Mouse (Mus musculus) heart, embryonic 10.5 days (tissue): ENCODE data around the gene Map1lc3b. TPM values are rescaled to one million over a fixed set of nuclear protein-coding genes. Genes with fewer than 3 reads are reported as not detected.

Experiments used
- DNase-seq: peaks from one replicate; pipeline ENCODE4 v3.0.0-alpha.2; 2017; ENCODE audit warnings: low spot score
- H3K27ac ChIP-seq: fragments of 300-500 bp; sonication (generic); 2 replicates; pipeline ENCODE4 v1.5.1; 2016; ENCODE audit warnings: mild to moderate bottlenecking
- H3K27me3 ChIP-seq: fragments of 300-500 bp; sonication (generic); 2 replicates; pipeline ENCODE4 v1.6.1; 2016; ENCODE audit warnings: mild to moderate bottlenecking; ENCODE audit not compliant: poor library complexity, insufficient read depth, severe bottlenecking
- H3K36me3 ChIP-seq: fragments of 300-500 bp; sonication (generic); 2 replicates; pipeline ENCODE4 v1.6.1; 2016; ENCODE audit warnings: mild to moderate bottlenecking, moderate library complexity
- H3K4me1 ChIP-seq: fragments of 300-500 bp; sonication (generic); 2 replicates; pipeline ENCODE4 v1.6.1; 2016; ENCODE audit warnings: mild to moderate bottlenecking
- H3K4me3 ChIP-seq: fragments of 300-500 bp; sonication (generic); 2 replicates; pipeline ENCODE4 v1.5.1; 2016; ENCODE audit warnings: mild to moderate bottlenecking, moderate library complexity
- H3K9me3 ChIP-seq: fragments of 300-500 bp; sonication (generic); 2 replicates; pipeline ENCODE4 v1.6.1; 2016; ENCODE audit warnings: mild to moderate bottlenecking, moderate library complexity
- WGBS: fragments of 180-500 bp; shearing (Covaris S2); methylation state at CpG from one replicate; pipeline ENCODE4 v1.1.7; 2016; 5-methylcytosine and 5-hydroxymethylcytosine counted together
- polyA plus RNA-seq: library from polyadenylated mRNA; unstranded; fragments of >200 nt; fragmentation: Nextera tagmentation; extraction: Ambion mirVana; gene quantifications from 2 replicates; pipeline ENCODE4 v1.2.1, GENCODE M21; 2016

Map1lc3b gene
- polyA plus RNA-seq, 1 experiment from 2014 or later, result 167 TPM

DNA sequence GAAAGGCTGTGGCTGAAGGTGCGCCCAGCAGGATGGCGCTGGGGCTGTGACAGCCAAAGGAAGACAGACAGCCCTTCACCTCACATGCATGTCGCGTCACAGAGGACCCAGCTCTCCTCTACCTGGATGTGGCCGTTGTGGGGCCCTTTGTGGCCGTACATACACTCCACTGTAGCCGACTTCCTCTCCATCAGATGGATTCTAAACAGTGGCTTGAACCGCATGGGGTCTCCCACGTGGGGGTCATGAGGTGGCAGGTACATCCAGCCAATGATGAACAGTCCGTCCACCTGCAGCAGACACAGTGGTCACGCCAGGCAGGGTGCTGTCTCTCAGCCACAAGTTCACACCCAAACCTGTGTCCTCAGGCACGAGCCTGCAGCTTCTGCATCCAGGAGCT is 30.4 kb upstream of the Map1lc3b start:
- no peak overlapping the region for H3K27ac ChIP-seq
- peaks cover 48% of the 10 kb centered on the region for H3K36me3 ChIP-seq

DNA sequence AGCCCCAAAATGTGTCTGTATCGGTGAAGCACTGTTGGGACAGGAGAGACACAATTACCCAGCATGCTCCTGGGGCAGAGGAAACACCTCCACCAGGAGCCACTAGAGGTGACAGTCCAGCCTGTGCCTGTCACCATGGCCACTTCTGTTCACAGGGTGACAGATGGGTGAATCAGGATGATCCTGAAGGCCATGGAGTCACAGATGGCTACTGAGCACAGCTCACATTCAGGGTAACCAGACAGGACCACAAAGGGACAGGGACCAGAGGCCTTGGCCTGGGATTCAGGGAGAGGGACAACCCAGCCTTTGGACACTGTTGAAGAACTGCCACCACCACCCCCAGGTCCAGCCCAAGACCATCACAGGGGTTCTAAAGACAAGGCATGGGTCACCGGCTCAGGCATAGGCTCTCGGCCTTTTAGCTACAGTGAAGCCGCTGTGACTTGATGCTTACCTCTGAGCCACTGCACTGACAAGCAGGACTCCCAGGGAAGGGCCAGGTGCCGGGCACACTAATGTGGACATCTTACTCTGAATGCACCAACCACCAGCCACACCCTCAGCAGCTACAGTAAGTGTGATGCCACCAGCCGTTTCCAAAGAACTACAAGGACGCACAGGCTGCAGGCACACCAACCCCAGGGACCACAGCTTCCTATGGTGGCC is 29.6 kb upstream of the Map1lc3b start:
- H3K4me1 ChIP-seq, result peaks cover 32% of the 10 kb centered on the region
- no peak overlapping the region for H3K4me3 ChIP-seq
- H3K36me3 ChIP-seq, result peaks cover 41% of the 10 kb centered on the region
- no peaks in the 10 kb centered on the region for H3K9me3 ChIP-seq
- H3K27ac ChIP-seq, result no peak overlapping the region
- WGBS, result 91% methylated on average over 7 of the region's 7 CpGs
- DNase-seq, result no peak
- H3K27me3 ChIP-seq, result no peaks in the 10 kb centered on the region

More for the DNA sequence above, 30.4 kb upstream of the Map1lc3b start:
- 91% methylated on average over 12 of the region's 12 CpGs for WGBS
- Histone ChIP-seq H3K9me3 (no peaks in the 10 kb centered on the region), H3K27me3 (no peaks in the 10 kb centered on the region), H3K4me1 (peaks cover 26% of the 10 kb centered on the region), H3K4me3 (no peak overlapping the region)
- DNase-seq, result no peak

DNA sequence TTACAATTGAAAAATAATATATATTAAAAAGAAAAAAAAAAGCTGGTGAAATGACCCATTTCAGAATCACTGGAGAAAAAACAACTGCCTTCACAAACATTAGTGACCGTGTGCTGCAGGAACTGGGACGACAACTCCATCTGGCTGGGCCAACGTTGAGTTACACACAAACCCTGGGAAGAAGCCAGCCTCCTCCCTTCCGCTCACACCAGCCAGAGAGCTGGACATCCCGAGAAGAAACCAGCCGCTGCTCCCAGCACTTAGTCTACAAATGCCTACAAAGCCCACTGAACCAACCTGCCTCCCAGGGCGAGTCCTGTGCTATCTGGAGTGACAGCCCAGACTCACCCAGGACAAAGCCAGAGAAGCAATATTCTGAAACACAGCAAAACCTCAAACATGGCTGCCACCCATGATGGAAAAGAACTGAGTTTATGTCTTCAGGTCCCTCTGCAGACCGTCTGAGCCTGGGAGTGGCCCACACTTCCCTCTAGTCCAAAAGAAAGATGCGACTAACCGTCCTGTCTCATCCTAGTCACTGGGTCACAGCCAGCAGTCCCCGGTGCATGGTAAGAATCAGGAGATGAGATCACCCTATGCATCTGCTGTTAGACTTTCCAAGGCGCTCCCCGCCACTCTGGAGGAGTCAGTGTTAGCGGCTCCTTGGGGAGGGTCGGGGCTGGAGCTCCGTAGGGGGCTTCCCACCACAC is 28.4 kb upstream of the Map1lc3b start:
- H3K27me3 ChIP-seq, result no peaks in the 10 kb centered on the region
- no peak overlapping the region for H3K4me3 ChIP-seq
- H3K9me3 ChIP-seq, result no peaks in the 10 kb centered on the region
- DNase-seq, result no peak
- H3K36me3 ChIP-seq, result peaks cover 36% of the 10 kb centered on the region
- H3K27ac ChIP-seq, result no peak overlapping the region; the same call in 1 of the 2 replicates
- peaks cover 32% of the 10 kb centered on the region for H3K4me1 ChIP-seq
- 87% methylated on average over 16 of the region's 16 CpGs for WGBS

DNA sequence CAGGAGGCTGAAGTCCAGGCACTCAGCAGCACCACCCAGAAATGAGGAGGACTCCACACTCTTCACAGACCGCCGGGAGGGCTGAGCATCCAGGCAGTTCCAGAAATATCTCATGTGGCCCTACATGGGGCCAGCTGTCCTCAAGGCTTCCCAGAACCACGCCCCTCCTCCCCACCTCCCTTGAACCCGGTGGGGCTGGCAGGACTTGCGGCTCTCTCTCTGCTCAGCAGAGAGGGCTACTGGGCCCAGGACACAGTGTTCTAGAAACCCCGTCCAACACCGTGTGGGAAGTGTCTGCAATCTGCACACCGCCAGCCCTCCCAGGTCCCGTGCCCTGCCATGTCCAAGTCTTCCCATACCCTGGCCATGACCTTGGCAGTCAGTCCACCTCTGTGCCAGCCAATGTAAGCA is 27.2 kb upstream of the Map1lc3b start:
- no peaks in the 10 kb centered on the region for H3K9me3 ChIP-seq
- no peaks in the 10 kb centered on the region for H3K27me3 ChIP-seq
- H3K27ac ChIP-seq, result peak overlapping the region; percentile 63
- DNase-seq, result no peak
- H3K4me1 ChIP-seq, result peaks cover 40% of the 10 kb centered on the region
- WGBS, result 54% methylated on average over 9 of the region's 9 CpGs
- H3K36me3 ChIP-seq, result peaks cover 32% of the 10 kb centered on the region
- no peak overlapping the region for H3K4me3 ChIP-seq

DNA sequence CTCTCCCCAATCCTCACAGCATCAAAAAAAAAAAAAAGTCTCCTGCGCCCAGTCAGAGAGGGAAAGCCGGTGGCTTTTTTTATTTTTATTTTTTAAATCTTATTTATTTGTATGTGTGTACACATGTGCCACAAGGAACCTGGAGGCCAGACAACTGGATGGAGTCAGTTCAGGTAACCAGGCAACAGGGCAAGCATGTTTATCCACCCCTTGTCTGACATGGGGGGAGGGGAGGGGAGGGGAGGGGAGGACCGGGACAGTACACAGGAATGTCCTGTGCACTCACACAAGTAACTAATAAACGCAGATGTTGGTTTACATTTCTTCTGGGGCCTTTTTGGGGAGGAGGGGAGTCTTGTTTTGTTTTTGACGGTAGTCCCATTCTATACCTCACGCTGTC is 26.5 kb upstream of the Map1lc3b start:
- no peak for DNase-seq
- no peak overlapping the region for H3K27ac ChIP-seq
- 78% methylated on average over 6 of the region's 6 CpGs for WGBS
- H3K4me3 ChIP-seq, result no peak overlapping the region
- H3K27me3 ChIP-seq, result no peaks in the 10 kb centered on the region
- peaks cover 25% of the 10 kb centered on the region for H3K36me3 ChIP-seq
- H3K9me3 ChIP-seq, result no peaks in the 10 kb centered on the region
- H3K4me1 ChIP-seq, result peaks cover 47% of the 10 kb centered on the region

DNA sequence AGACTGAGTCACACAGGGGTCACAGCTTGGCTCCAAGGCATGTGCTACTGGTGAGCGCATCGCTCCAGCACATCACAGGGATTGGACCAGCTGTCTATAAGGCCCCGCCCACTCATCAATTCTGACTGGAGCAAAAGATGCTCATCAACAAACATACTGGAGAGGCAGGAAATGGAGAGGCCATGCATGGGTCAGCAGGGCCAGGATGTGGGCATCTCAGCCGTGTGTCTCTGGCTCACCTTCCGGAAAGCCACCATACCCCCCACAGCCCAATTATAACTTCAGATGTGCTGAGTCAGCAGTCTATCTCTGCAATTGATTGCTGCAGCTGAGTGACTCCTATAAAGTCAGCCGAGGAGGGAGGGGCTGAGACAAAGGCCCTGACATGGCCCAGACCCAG is 21.8 kb upstream of the Map1lc3b start:
- Histone ChIP-seq H3K4me1 (peaks cover 54% of the 10 kb centered on the region), H3K27me3 (no peaks in the 10 kb centered on the region), H3K27ac (no peak overlapping the region), H3K36me3 (peaks cover 11% of the 10 kb centered on the region; the same call in 1 of the 2 replicates), H3K4me3 (no peak overlapping the region), H3K9me3 (no peaks in the 10 kb centered on the region)
- 79% methylated on average over 6 of the region's 6 CpGs for WGBS
- no peak for DNase-seq

DNA sequence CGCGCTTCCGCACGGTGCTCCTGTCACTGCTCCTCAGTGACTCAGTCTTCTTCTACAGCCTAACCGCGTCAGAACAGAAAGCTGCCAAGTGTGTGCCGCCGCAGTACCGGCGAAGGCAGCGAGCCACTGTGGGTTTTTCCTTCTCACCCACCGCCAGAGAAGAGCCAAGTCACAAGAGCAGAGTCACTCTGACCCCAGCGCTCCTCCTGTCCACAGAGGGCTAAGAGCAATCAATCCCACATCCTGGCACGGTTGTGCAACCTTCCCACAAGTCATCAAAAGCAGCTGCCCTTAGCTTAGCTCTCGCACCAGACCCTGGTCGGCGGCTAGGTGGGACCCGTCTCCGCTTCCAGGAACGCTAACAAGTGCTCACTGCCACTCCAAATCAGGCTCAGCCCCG is 19.8 kb upstream of the Map1lc3b start:
- 80% methylated on average over 21 of the region's 21 CpGs for WGBS
- H3K27ac ChIP-seq, result peak overlapping the region; percentile 52; the same call in 1 of the 2 replicates
- H3K4me3 ChIP-seq, result peak overlapping the region; percentile 29
- H3K27me3 ChIP-seq, result no peaks in the 10 kb centered on the region
- peaks cover 48% of the 10 kb centered on the region for H3K4me1 ChIP-seq
- H3K9me3 ChIP-seq, result no peaks in the 10 kb centered on the region
- DNase-seq, result no peak
- peaks cover 5% of the 10 kb centered on the region; the same call in 1 of the 2 replicates for H3K36me3 ChIP-seq

DNA sequence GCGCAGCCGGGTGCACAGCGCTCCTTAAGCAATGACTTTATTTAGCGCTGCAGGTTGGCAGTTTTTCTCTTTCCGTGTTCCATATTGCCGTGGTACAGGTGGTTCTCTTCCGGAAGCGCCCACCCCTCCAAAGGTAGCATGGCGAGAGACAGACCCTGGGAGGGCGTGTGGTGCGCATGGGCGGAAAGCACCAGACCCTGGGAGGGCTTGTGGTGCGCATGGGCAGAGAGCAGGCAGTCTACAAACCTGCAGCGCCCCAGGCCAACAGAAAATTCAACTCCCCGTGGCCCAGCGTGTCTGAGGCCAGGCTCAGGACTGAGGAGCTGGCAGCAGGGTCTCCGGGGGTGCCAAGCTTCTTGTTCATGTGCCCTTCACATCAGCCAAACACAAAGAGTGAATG is 19.4 kb upstream of the Map1lc3b start:
- Histone ChIP-seq H3K27ac (0 out of 2 replicates have a peak overlapping the region, but pooled peaks have one; percentile 36), H3K4me3 (peak overlapping the region; percentile 29), H3K36me3 (peaks cover 5% of the 10 kb centered on the region; the same call in 1 of the 2 replicates), H3K4me1 (peaks cover 47% of the 10 kb centered on the region), H3K27me3 (no peaks in the 10 kb centered on the region), H3K9me3 (no peaks in the 10 kb centered on the region)
- DNase-seq, result no peak
- 77% methylated on average over 17 of the region's 17 CpGs for WGBS

DNA sequence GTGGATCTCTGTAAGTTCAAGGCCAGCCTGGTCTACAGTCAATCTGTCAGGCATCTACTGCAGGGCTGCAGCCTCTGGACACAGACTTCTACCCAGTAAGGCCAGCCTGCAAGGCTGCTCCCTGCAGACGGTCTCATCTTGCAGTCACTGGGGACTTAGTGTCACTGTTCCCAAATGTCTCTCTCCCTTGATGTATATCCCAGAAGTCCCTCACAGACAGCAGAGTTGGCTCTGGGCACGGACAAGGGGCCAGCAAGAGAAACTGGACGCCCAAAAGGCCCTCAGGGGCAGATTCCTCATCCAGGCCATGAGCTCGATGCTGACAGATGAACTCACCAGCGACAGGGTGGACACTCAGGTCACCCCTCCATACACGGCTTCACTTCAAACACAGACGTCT is 18.0 kb upstream of the Map1lc3b start:
- Histone ChIP-seq H3K27ac (no peak overlapping the region), H3K27me3 (no peaks in the 10 kb centered on the region), H3K4me1 (peaks cover 52% of the 10 kb centered on the region), H3K36me3 (0 out of 2 replicates have a peak, but pooled peaks cover 2% of the 10 kb centered on the region), H3K4me3 (no peak overlapping the region), H3K9me3 (no peaks in the 10 kb centered on the region)
- 81% methylated on average over 7 of the region's 7 CpGs for WGBS
- DNase-seq, result no peak

DNA sequence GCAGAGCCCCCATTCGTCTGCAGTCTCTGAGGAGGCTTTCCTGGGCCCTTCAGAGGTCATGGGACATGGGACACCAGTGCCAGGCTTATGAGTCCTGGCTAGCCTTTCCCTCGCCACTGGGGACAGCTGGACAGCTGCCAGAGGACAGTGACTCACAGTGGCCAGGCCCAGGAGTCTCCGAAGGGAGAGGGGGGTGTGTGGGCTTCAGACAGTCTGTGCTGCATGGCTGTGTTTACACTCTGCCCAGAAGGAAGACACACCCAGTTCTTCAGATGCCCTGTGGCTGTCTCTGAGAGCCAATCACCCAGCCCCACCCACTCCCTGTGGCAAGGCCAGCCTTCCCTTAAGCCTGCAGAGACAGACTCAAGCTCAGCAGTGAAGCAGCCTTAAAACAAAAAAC is 16.9 kb upstream of the Map1lc3b start:
- Histone ChIP-seq H3K4me1 (peaks cover 51% of the 10 kb centered on the region), H3K27me3 (no peaks in the 10 kb centered on the region), H3K9me3 (no peaks in the 10 kb centered on the region), H3K36me3 (0 out of 2 replicates have a peak, but pooled peaks cover 2% of the 10 kb centered on the region), H3K27ac (no peak overlapping the region), H3K4me3 (no peak overlapping the region)
- 32% methylated on average over 3 of the region's 3 CpGs for WGBS
- DNase-seq, result no peak

DNA sequence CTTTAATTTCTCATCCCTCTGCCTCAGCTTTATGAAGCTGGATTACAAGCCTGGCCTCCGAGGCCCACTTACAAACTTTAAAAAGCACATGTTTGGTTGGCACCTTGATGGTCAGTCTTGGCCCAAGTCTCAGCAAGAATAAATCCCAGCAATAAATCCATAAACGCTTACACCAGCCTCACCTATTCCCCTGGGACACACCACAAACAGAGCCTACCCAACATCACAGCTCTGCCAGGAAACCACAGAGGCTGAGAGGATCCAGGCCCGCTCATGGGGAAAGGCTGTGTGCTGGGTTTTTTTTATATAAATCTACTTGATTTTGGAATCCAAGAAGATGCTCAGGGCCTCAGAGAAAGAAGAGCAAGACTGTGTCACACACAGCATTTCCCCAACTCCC is 14.5 kb upstream of the Map1lc3b start:
- WGBS, result 87% methylated on average over 3 of the region's 3 CpGs

DNA sequence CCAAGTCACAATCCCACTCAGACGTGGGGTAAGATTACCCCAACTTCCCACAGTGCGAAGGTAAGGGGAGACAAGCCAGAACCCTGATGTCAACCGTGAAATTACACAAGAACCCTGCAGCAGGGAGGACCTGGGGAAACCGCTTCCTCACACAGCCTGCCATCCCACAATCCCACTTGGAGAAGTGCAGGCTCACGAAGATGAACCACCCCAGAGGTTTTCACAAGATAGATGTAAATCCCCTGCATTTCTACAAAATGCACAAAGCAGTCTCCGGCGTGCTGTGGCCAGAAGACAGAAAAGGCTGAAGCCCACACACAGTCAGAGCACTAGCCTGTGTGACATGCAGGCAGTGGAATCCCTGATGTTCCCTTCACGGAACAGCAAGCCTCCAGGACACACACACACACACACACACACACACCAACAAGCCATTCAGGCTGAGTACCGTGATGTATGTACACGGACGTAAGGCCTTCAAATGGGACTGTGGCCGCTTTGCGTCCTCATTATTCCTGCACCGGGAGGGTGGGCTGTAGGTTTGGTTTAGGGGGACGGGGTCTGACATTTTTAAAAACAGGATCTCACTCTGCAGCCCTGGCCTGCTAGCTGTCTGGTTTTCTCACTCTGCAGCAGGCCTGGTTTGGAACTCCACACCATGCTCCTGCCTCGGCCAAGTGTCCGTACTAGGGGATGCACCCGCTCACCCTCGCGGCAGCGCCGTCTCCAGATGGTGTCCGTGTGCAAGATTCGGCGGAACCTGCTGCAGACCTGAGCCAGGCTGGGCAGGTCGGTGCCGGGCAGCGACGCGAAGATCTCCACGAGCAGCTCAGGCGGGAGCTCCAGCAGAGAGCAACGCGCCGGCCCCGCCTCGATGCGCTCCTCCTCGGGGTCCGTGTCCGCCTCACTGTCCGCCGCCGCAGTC is 12.1 kb upstream of the Map1lc3b start:
- Histone ChIP-seq H3K27me3 (no peaks in the 10 kb centered on the region), H3K4me3 (peak overlapping the region; percentile 91), H3K27ac (peak overlapping the region; percentile 89), H3K4me1 (peaks cover 43% of the 10 kb centered on the region), H3K36me3 (no peaks in the 10 kb centered on the region), H3K9me3 (no peaks in the 10 kb centered on the region)
- DNase-seq, result no peak
- WGBS, result 3% methylated on average over 44 of the region's 44 CpGs

More for the DNA sequence above, 14.5 kb upstream of the Map1lc3b start:
- no peak overlapping the region for H3K4me3 ChIP-seq
- DNase-seq, result no peak
- H3K4me1 ChIP-seq, result peaks cover 49% of the 10 kb centered on the region
- H3K27ac ChIP-seq, result no peak overlapping the region
- H3K36me3 ChIP-seq, result no peaks in the 10 kb centered on the region
- H3K27me3 ChIP-seq, result no peaks in the 10 kb centered on the region
- H3K9me3 ChIP-seq, result no peaks in the 10 kb centered on the region
